Mouse (Mus musculus) liver, embryonic 14.5 days (tissue): ENCODE results near the gene Efna1.

Experiments used
- CTCF ChIP-seq: IDR thresholded peaks from 2 replicates; pipeline ENCODE4 v1.5.1; 2016; ENCODE audit warnings: antibody characterized with exemption, low read depth, control low read depth
- EP300 ChIP-seq: IDR thresholded peaks from 2 replicates; pipeline ENCODE4 v1.6.1; 2016; ENCODE audit warnings: antibody characterized with exemption, low read depth

DNA sequence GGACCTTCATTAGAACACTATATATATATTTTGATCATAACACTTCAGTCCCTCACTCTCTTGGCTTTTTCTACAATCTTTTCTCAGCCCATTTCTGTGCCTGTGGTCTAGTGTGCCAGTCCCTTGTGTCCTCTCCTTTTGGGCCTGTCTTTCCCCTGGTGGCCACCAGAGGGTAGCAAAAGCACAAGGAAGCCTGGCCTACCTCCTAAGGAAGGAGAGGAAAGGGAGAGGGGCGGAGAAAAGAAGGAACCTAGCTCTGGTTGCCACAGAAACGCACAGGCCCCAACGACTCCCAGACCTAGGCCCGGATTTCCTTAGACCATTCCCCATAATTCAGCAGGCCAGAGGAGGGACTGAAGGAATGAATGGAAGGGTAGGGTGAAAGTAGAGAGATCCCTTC lies 35.9 kb upstream of the Efna1 start:
- TF ChIP-seq CTCF = peak; percentile 94
- no peak for TF ChIP-seq EP300
